Mouse (Mus musculus) liver, adult 2 months (tissue): Measurements from ENCODE around the gene Lins1. TPM values are rescaled to one million over a fixed set of nuclear protein-coding genes. Genes with fewer than 3 reads are reported as not detected.

Source experiments
- DNase-seq: peaks from one replicate; pipeline ENCODE4 v3.0.0-alpha.2; 2011; ENCODE audit warnings: low read depth, low spot score; ENCODE audit errors: extremely low read depth
- H3K27ac ChIP-seq: fragments of 200-500 bp; replicated peaks from 2 replicates; pipeline ENCODE4 v1.5.1; 2012; ENCODE audit warnings: low read depth, mild to moderate bottlenecking, control low read depth, inconsistent platforms, low read length; ENCODE audit not compliant: insufficient read depth
- H3K27me3 ChIP-seq: fragments of 200-500 bp; 2 replicates; pipeline ENCODE4 v1.6.1; 2012; ENCODE audit warnings: mild to moderate bottlenecking, moderate library complexity, low read length, inconsistent platforms; ENCODE audit not compliant: control insufficient read depth, insufficient read depth
- H3K36me3 ChIP-seq: fragments of 200-500 bp; 2 replicates; pipeline ENCODE4 v1.6.1; 2012; ENCODE audit warnings: low read length, inconsistent platforms; ENCODE audit not compliant: control insufficient read depth, insufficient read depth
- H3K4me1 ChIP-seq: fragments of 200-500 bp; 2 replicates; pipeline ENCODE4 v1.6.1; 2011; ENCODE audit warnings: low read length; ENCODE audit not compliant: control insufficient read depth, insufficient read depth
- H3K4me3 ChIP-seq: fragments of 200-500 bp; 2 replicates; pipeline ENCODE4 v1.5.1; 2011; ENCODE audit warnings: low read depth, mild to moderate bottlenecking, control low read depth, low read length, moderate library complexity; ENCODE audit not compliant: insufficient read depth
- H3K79me2 ChIP-seq: fragments of 200-500 bp; 2 replicates; pipeline ENCODE4 v1.6.1; 2012; ENCODE audit warnings: inconsistent platforms, mild to moderate bottlenecking, low read length, moderate library complexity; ENCODE audit not compliant: control insufficient read depth, insufficient read depth
- H3K9ac ChIP-seq: fragments of 200-500 bp; 2 replicates; pipeline ENCODE4 v1.6.1; 2012; ENCODE audit warnings: low read depth, mild to moderate bottlenecking, control low read depth, inconsistent platforms, low read length
- CTCF ChIP-seq: fragments of 200-500 bp; IDR thresholded peaks from 2 replicates; pipeline ENCODE4 v1.5.1; 2011; ENCODE audit warnings: low read depth, low read length, control low read depth
- POLR2A ChIP-seq: fragments of 200-500 bp; IDR thresholded peaks from 2 replicates; pipeline ENCODE4 v1.6.1; 2011; ENCODE audit warnings: low read length, control low read depth; ENCODE audit not compliant: insufficient read depth; ENCODE audit errors: extremely low read depth
- WGBS: fragments of 180-500 bp; shearing (Covaris S2); methylation state at CpG from one replicate; pipeline ENCODE4 v1.1.7; 2018; 5-methylcytosine and 5-hydroxymethylcytosine counted together
- polyA plus RNA-seq: library from polyadenylated mRNA; depleted of rRNA; stranded (reverse); fragments of >200 nt; gene quantifications from 2 replicates; pipeline ENCODE4 v1.2.3, GENCODE M21; 2012
- total RNA-seq: library from RNA; depleted of rRNA; stranded (reverse); fragments of >200 nt; gene quantifications from 2 replicates; pipeline ENCODE4 v1.2.3, GENCODE M21; 2014

The Lins1 gene
- total and polyA plus RNA-seq, 2 experiments, result 2.2 to 2.3 TPM

DNA sequence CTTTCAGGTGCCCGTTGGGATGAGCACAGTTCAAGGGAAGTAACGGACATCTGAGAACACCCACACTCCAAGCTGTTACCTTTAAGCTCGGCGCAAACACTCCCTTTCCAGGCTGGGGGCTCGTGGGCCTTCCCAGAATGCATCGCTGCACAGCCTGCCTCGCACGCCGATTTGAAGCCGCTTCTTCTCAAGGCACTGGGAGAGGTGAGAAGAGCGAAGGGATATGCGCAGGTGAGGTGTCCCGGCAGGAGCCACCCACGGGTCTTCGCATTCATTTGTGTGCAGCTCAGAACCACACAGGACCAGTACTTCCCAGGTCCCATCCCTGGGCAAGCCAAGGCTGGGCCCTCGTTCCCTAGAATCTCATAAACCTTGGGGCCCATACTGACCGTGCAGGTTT, 43.7 kb downstream of the Lins1 start:
- Histone ChIP-seq H3K36me3 (no peaks in the 10 kb centered on the region), H3K4me1 (no peaks in the 10 kb centered on the region), H3K9ac (no peak overlapping the region), H3K27ac (no peak overlapping the region), H3K27me3 (no peaks in the 10 kb centered on the region), H3K4me3 (no peak overlapping the region), H3K79me2 (no peaks in the 10 kb centered on the region)
- TF ChIP-seq CTCF, result no peak
- TF ChIP-seq POLR2A, result no peak
- DNase-seq, result no peak
- 98% methylated on average over 17 of the region's 17 CpGs for WGBS

DNA sequence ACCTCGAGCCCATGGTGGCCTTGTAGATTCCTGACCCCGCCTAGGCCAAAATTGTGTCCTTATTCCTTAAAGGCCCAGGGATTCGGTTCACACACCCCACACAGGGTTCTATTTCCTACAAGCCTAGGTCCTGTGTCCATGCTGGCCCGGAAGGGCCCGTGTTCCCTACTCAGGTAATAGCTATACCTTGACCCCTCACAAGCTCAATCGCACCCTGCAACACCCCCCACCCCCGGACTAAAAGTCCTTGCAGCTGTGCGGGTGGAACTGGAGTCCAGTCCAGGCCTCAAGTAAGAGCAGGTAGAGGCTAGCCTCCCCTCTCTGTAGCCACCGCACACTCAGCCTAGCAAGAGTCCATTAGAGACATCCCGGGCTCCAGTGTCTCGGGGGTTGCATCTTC, 44.2 kb downstream of the Lins1 start:
- Histone ChIP-seq H3K27me3 (no peaks in the 10 kb centered on the region), H3K9ac (no peak overlapping the region), H3K79me2 (no peaks in the 10 kb centered on the region), H3K4me1 (no peaks in the 10 kb centered on the region), H3K36me3 (no peaks in the 10 kb centered on the region), H3K27ac (no peak overlapping the region), H3K4me3 (no peak overlapping the region)
- WGBS, result 95% methylated on average over 11 of the region's 11 CpGs
- no peak for DNase-seq
- TF ChIP-seq POLR2A (no peak), CTCF (no peak)

DNA sequence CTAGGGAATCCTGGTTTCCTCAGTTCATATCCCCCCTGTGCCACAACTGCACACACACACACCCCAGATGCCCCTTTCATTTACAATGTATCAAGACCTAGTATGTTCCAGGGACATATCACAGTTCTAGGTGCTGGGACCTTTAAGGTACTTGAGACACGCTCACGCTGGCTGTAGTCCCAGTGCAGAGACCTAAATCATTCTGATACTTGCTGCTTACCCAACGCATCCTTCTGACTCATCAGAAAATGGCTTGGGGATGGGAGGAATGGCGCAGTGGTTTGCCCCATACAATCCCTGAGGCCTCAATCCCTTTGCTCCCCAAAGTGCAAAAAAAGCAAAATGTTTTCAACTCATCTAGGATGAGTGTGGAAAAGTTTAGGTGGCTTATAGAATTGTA, 44.8 kb downstream of the Lins1 start:
- no peak overlapping the region for H3K4me3 ChIP-seq
- H3K27me3 ChIP-seq, result no peaks in the 10 kb centered on the region
- H3K79me2 ChIP-seq, result no peaks in the 10 kb centered on the region
- TF ChIP-seq POLR2A (no peak), CTCF (no peak)
- H3K4me1 ChIP-seq, result no peaks in the 10 kb centered on the region
- H3K27ac ChIP-seq, result no peak overlapping the region
- no peak overlapping the region for H3K9ac ChIP-seq
- 97% methylated on average over 4 of the region's 4 CpGs for WGBS
- DNase-seq, result no peak
- H3K36me3 ChIP-seq, result no peaks in the 10 kb centered on the region

DNA sequence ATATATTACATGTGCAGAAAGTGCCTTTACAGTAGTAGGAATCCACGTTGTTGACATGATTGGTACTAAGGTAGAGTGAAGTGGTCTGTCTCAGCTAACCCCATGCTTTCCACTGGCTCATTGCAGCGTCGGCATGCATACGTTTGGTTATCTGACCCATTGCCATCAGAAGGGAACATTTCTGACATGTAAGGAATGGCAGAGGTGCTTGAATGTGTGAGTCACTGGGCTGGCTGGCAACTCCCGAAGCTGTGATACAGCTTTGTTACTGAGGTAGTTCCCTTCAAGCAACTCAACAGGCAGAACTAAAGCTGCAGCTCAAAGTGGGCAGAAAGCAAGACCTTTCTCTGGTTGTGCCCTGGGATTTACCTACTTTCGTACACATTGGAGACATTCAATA, 45.3 kb downstream of the Lins1 start:
- H3K4me3 ChIP-seq, result no peak overlapping the region
- 93% methylated on average over 6 of the region's 6 CpGs for WGBS

DNA sequence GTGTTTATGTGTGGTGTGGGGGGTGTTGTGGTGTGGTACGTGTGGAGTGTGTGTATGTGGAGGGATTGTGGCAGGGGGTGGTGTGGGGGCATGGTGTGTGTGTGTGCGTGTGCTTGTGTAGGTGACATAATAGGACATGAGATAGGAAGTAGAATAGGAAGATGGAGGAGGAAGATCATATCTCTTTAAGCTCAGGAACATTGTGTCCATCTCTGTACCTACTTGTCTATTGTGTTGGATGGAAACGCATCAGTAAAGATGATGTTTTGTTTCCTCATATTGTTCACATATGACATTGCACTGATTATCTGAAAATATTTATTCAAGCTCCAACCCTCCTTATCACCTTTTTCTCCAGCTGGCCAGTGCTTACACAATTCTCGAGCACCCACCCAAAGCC, 47.7 kb downstream of the Lins1 start:
- Histone ChIP-seq H3K36me3 (no peaks in the 10 kb centered on the region), H3K79me2 (no peaks in the 10 kb centered on the region), H3K4me3 (no peak overlapping the region), H3K27me3 (no peaks in the 10 kb centered on the region), H3K27ac (no peak overlapping the region), H3K4me1 (peaks cover 1% of the 10 kb centered on the region; the same call in 1 of the 2 replicates), H3K9ac (no peak overlapping the region)
- no peak for DNase-seq
- 85% methylated on average over 4 of the region's 4 CpGs for WGBS
- TF ChIP-seq POLR2A, result no peak

More for the DNA sequence above, 45.3 kb downstream of the Lins1 start:
- no peaks in the 10 kb centered on the region for H3K36me3 ChIP-seq
- no peaks in the 10 kb centered on the region for H3K79me2 ChIP-seq
- TF ChIP-seq POLR2A, result no peak
- no peak for TF ChIP-seq CTCF
- H3K4me1 ChIP-seq, result peaks cover under 1% of the 10 kb centered on the region; the same call in 1 of the 2 replicates
- no peak overlapping the region for H3K27ac ChIP-seq
- H3K27me3 ChIP-seq, result no peaks in the 10 kb centered on the region
- H3K9ac ChIP-seq, result no peak overlapping the region
- no peak for DNase-seq

DNA sequence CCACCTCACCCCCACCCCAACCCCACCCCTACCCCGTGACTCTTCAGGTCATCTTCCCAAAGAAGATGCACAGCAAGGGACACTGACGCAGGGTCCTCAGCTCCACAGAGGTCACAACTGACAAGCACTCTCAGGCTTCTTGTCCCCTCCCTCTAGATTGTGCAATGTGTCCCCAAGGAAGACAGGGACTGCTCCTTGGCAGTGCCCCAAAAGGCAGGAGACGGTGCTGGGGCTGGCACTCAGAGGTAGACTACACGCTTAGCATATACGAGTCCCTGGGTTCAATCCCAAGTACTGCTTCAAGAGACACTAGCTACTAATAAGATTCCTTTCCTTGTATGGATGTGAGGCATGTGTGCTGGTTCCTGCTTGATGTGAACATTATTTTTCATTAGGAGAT, 51.3 kb downstream of the Lins1 start:
- no peaks in the 10 kb centered on the region for H3K36me3 ChIP-seq
- no peaks in the 10 kb centered on the region for H3K79me2 ChIP-seq
- no peaks in the 10 kb centered on the region for H3K27me3 ChIP-seq
- no peak overlapping the region for H3K27ac ChIP-seq
- no peak overlapping the region for H3K9ac ChIP-seq
- DNase-seq, result no peak
- WGBS, result 71% methylated on average over 5 of the region's 5 CpGs
- H3K4me3 ChIP-seq, result no peak overlapping the region
- peaks cover 1% of the 10 kb centered on the region; the same call in 1 of the 2 replicates for H3K4me1 ChIP-seq
- TF ChIP-seq POLR2A (no peak), CTCF (no peak)
